Mouse (Mus musculus): ENCODE measurements around the gene Pde11a.
A peak's percentile ranks its signal among the peaks of the same experiment; 100 is the strongest.

Pde11a gene

GRCm38 (mm10) chr2:76338215-76339156 is at the start of gene Pde11a:
Pde11a (minus strand) TSS chr2:76338774.
- DNase-seq (ENCODE audit: low spot score in 2 of 2): no peak

DNA sequence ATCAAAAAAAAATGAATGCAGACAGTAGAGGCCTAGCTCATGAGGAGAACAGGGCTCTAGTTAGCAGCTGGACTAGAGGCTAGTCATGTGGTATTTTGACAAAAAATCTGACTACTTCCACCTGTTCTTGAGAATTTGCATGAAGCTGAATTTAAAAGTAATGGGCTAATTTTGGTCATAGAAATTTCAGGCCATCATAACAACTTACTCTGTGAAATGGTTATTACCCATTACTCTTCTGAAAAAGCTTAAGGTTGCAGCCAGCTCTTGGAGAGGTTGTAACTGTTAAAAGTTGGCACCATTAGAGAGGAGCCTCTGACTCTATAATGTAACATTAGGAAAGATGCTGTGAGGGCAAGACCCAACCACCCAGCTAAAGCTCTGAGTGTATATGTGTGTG is 48.0 kb upstream of the Pde11a start:
- no peak for DNase-seq (ENCODE audit: low spot score in 2 of 2)

DNA sequence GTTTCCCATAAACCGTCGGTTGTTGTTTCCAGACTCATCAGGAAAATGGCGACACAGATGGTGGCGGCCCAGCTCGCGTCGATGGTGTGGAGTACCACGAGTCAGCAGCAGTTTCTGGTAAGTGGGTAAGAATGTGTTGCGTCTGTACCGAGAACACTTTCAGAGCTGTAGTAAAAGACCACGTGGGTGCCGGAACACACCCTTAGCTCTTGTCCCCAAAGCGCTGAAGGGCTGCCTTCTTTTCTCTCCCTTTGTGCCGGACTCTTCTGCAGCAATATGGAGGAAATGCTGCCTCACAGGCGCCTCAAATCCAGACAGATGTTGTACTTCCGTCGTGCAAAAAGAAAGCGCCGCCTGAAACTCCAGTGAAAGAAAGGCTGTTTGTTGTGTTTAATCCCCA is 40.1 kb upstream of the Pde11a start:
- no peak for DNase-seq (ENCODE audit: low spot score in 2 of 2)

- no peak for DNase-seq (ENCODE audit: low spot score in 2 of 2)
Measured at GRCm38 (mm10) chr2:76374544-76375206, 36.1 kb upstream of the Pde11a start.

GRCm38 (mm10) chr2:76372244-76372643 is 33.7 kb upstream of the Pde11a start:
- DNase-seq (ENCODE audit: low spot score in 2 of 2): no peak

GRCm38 (mm10) chr2:76370656-76370922 is 32.0 kb upstream of the Pde11a start:
- no peak for DNase-seq (ENCODE audit: low spot score in 2 of 2)

DNA sequence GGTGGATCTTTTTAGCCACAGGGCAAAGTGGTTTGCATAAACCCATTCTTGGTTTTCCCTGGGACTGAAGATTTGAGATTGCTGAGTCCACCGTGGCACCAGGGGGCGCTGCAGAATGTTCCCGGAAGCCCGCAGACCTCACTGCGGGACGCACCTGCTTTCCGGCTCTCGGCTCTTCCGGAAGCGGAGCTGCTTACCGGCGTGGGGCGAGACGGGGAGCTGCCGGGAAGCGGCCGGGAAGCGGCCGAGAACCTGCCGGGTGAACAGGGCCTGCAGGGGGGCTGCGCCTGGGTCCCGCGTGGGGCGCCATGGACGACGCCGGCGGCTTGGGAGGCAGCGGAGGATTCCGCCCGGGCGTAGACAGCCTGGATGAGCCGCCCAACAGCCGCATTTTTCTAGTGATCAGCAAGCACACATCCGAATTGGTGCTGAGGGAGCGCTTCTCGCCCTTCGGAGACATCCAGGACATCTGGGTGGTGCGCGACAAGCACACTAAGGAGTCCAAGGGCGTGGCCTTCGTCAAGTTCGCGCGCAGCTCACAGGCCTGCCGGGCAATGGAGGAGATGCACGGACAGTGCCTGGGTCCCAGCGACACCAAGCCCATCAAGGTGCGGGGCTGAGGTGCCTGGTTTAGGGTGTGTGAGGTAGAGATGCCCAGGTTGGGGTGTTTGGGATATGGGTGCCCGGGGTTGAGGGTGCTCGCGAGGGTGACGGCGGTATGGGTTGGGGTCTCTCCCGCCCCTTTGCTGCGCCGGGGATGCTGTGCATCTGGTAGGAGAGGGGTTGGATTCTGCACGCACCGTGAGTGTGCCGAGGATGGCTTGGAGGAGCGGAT is 31.5 kb upstream of the Pde11a start, which contains the start of gene Rbm45:
Gene Rbm45, plus strand, starts transcription at position 164 of the 835 bp plus-strand sequence.
- DNase-seq (ENCODE audit: low spot score in 2 of 2): peak; percentile 90 to 94

- DNase-seq (ENCODE audit: low spot score in 2 of 2): no peak
Measured at GRCm38 (mm10) chr2:76368861-76369660, 30.5 kb upstream of the Pde11a start.

GRCm38 (mm10) chr2:76367188-76367922 is 28.8 kb upstream of the Pde11a start:
- DNase-seq (ENCODE audit: low spot score in 2 of 2): peak; percentile 68 to 87

- DNase-seq (ENCODE audit: low spot score in 2 of 2): no peak
Measured at GRCm38 (mm10) chr2:76365811-76366210, 27.2 kb upstream of the Pde11a start.

GRCm38 (mm10) chr2:76362111-76362510 is 23.5 kb upstream of the Pde11a start:
- DNase-seq (ENCODE audit: low spot score in 2 of 2): peak in 1 of 2 experiments; percentile 49

GRCm38 (mm10) chr2:76360226-76360625 is 21.7 kb upstream of the Pde11a start, which contains the start of gene Cyct:
Cyct (minus strand) TSS chr2:76360450.
- no peak for DNase-seq (ENCODE audit: low spot score in 2 of 2)

DNA sequence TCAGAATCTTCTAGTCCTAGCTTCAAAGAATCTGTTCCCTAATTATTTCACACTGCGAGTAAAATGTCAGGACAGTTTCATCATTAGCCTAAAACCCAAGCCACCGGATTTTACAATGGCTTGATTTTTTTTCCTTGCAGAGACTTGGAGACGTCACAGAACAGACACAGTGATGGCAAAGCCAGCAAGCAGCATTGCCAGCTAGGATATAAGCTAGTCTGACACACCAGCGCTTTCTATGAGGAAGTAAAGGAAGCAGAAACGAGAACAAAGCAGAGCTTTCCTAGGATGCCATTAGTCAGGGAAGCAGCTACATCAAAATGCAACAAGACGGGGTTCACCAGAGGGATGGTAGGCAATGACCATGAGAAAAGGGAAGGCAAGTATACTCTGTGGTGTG is 9.3 kb upstream of the Pde11a start:
- no peak for DNase-seq (ENCODE audit: low spot score in 2 of 2)

DNA sequence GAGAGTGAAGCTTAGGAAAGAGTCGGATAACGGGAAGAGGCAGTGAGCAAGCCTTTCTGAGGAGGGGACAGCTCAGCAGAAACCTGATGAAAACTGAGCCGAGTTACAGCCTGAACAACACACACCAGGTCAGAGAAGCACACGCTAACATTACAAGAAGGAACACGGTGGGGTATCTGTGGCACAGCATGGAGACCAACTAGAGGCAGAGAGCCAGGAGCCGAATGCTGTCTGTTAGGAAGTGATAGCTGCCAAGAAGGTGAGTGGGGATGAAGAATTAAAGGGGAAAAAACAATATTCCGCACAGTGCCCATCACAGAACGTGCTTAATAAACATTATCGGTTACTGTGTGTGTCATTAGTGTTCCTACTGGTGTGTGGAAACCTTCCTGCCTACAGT is 3.6 kb upstream of the Pde11a start:
- DNase-seq (ENCODE audit: low spot score in 2 of 2): no peak

DNA sequence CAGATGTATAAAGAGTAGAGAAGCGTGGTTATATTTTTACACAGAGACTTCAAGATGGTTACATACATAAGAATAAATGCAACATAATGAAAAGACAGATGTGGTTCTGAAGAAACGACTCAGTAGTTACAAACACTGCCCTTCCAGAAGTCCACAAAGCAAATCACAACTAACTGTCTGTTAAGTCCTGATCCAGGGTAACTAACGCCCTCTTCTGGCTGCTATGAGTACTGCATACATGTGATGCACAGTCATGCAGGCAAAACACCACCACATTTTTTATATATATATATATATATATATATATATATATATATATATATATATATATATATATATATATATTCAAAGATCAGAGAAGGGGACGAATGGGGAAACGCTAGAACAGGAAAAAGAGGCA is 4.0 kb downstream of the Pde11a start:
- DNase-seq (ENCODE audit: low spot score in 2 of 2): no peak

DNA sequence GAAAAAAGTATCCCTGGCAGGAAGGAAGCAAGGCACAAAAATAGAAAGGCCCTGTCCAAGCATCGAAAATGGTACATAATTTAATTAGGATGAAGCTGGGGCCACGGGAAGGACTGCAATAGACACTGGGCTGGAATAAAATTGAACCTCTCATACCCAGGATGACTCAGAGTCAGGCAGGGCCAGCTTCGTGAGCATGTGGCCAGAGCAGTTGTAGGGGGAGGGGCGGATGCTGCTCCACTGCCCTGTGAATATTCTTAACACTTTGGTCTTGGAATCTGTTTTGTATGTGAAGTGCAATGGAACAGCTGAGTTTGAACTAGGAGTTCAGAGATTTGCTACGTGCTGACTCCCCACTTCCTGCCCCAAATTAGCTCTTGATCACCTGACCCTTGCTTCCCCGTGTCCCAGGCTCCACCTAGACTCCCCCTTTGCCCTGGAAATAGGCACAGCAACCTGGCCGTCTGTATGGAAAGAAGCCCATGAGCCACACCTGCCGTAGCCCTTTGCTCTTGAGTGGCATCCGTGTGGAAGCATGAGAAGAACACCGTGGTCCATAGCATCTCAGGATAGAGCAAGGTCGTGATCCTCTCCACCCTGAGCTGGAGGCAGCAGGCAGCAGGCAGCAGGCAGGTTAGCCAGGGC is 6.3 kb downstream of the Pde11a start:
- no peak for DNase-seq (ENCODE audit: low spot score in 2 of 2)

DNA sequence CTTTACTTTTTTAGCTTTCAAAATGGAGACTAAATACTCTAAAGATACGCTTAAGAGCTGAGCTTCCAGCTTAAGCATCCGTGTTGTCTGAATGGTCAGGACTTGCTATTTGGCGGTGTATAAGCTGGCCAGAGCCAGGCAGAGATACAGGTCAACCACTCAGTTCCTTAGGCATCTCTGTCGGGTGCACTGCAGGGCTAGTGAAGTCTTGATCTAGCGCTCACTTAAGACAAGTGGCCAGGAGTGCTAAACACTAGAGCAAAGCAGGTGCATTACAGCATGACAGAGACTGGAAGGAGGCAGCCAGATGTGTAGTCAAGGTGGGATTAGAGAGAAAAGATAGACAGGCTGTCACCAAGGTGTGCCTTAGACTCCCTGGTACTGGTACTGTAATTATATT is 8.5 kb downstream of the Pde11a start:
- no peak for DNase-seq (ENCODE audit: low spot score in 2 of 2)

DNA sequence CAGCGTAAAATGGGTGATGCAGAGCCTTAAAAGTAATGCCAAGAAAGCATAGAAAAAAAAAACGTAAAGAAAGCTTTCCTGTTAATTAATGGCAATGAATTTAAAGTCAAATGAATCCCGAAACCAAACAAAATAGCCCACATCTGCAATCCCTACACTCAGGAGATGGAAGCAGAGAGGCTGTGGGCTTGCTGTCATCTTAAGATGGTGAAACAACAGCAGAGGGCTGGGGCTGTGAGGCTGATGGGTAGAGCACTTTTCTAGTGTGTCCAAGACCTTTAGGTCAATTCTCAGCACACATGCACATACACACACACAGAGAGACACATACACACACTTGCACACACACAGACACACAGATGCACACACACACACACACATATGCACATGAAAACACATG is 12.4 kb downstream of the Pde11a start:
- DNase-seq (ENCODE audit: low spot score in 2 of 2): no peak

GRCm38 (mm10) chr2:76324463-76324862 is 14.1 kb downstream of the Pde11a start:
- no peak for DNase-seq (ENCODE audit: low spot score in 2 of 2)

DNA sequence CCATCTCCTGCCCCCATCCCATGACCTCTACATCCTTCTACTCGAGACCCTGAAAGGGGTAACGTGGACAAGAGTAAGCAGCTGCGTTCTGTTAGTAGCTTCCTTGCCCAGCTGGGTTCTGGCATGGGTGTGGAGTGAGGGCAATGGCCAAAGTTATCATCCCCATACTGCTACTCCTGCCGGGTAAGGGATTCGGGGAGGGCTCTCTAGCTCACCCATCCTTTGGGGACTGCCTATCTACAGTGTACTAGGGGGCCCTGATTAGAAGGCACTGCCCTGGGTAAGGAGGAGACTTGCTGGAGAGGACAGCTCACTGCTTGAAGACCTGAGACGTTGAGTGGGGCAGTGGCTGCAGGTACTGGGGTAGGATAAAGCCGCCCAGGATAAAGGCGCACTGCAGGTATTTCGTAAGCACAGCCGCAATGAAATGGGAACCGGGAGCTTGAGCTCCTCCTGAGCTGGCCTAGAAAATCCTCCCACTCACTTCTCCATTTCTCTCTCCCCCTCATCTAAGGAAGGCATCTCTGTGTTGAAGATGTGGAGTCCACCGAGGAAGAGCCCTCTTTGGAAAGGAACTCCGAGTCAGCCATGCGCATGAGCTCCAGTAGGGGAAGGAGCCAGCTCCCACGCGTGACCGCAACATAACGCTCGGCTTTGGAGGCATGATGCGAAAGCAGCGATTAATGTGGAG is 15.2 kb downstream of the Pde11a start:
- DNase-seq (ENCODE audit: low spot score in 2 of 2): no peak
